Mouse (Mus musculus) testis, adult 2 months (tissue): ENCODE results near the gene Tango6.

Experiments
- CTCF ChIP-seq: fragments of 200-500 bp; IDR thresholded peaks from 2 replicates; pipeline ENCODE4 v1.5.1; 2012; ENCODE audit warnings: low read depth, mild to moderate bottlenecking, inconsistent platforms, low read length, moderate library complexity; ENCODE audit not compliant: control insufficient read depth, insufficient read depth, insufficient replicate concordance
- POLR2A ChIP-seq: fragments of 200-500 bp; IDR thresholded peaks from 2 replicates; pipeline ENCODE4 v1.6.1; 2012; ENCODE audit warnings: low read depth, mild to moderate bottlenecking, inconsistent platforms, low read length, moderate library complexity; ENCODE audit not compliant: control insufficient read depth

- no peak for TF ChIP-seq CTCF
- TF ChIP-seq POLR2A: no peak
Measured at GRCm38 (mm10) chr8:106899473-106899872, 216.6 kb downstream of the Tango6 start.
